Mouse (Mus musculus) neutrophil, adult 65 days (primary cell): ENCODE results near the gene Olfr1480. TPM values are rescaled to one million over a fixed set of nuclear protein-coding genes. Genes with fewer than 3 reads are reported as not detected.

ENCODE experiments used
- total RNA-seq: library from RNA; stranded (reverse); gene quantifications from 2 replicates; pipeline ENCODE4 v1.2.4, GENCODE M21; 2023

Gene Olfr1480
- total RNA-seq = not detected in 2 replicates

GRCm38 (mm10) chr19:13527613-13528012, at the start of gene Olfr1480:
Olfr1480 (plus strand) TSS chr19:13527913.

DNA sequence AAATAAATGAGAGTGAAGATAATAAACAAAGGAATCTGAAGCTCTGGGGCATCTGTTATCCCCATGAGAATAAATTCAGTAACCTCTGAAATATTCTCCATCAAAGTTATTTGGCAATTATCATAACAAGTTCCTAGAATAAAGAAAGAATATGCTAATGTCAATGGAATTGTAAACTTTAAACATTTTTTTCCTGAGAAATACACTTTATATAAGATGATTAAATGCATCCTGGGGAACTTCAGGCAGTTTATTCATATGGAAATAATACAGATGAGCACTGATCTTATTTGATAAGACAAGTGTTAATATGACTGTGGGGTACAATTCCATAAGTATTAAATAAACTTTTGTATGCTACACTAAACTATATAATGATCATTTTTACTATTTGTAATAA, 47.6 kb upstream of the Olfr1480 start, which contains the start of gene Olfr1475:
TSS of gene Olfr1475 (minus strand) at position 101 of the 400 bp plus-strand sequence.

GRCm38 (mm10) chr19:13500246-13500645, 27.5 kb upstream of the Olfr1480 start, which contains the start of gene Olfr1477:
Olfr1477 (plus strand) TSS chr19:13500546.

Other genes starting within 250 kb of the Olfr1480 start
- not detected in 2 replicates for gene Olfr1465, start 212.4 kb upstream of the Olfr1480 start, total RNA-seq
- not detected in 2 replicates for gene Olfr1466, start 189.1 kb upstream of the Olfr1480 start, total RNA-seq
- gene Olfr1467, start 165.7 kb upstream of the Olfr1480 start, total RNA-seq = not detected in 2 replicates
- gene Olfr1469, start 120.1 kb upstream of the Olfr1480 start, total RNA-seq = not detected in 2 replicates
- gene Olfr1471, start 84.5 kb upstream of the Olfr1480 start, total RNA-seq = not detected in 2 replicates
- not detected in 2 replicates for gene Olfr1472, start 71.8 kb upstream of the Olfr1480 start, total RNA-seq
- gene Olfr1474, start 58.3 kb upstream of the Olfr1480 start, total RNA-seq = not detected in 2 replicates
- gene Olfr1475, start 47.7 kb upstream of the Olfr1480 start, total RNA-seq = not detected in 2 replicates
- not detected in 2 replicates for gene Olfr1477, start 27.4 kb upstream of the Olfr1480 start, total RNA-seq
- not detected in 2 replicates for gene Olfr1484, start 55.6 kb downstream of the Olfr1480 start, total RNA-seq
- not detected in 2 replicates for gene Olfr1487, start 89.5 kb downstream of the Olfr1480 start, total RNA-seq
- not detected in 2 replicates for gene Olfr1489, start 103.7 kb downstream of the Olfr1480 start, total RNA-seq
- not detected in 2 replicates for gene Olfr1490, start 123.2 kb downstream of the Olfr1480 start, total RNA-seq
- not detected in 2 replicates for gene Olfr1491, start 169.4 kb downstream of the Olfr1480 start, total RNA-seq
- gene Olfr1493-ps1, start 195.4 kb downstream of the Olfr1480 start, total RNA-seq = not detected in 2 replicates
- gene Olfr1494, start 211.8 kb downstream of the Olfr1480 start, total RNA-seq = not detected in 2 replicates
- not detected in 2 replicates for gene Olfr1495, start 236.7 kb downstream of the Olfr1480 start, total RNA-seq
- gene Olfr1496, start 250.0 kb downstream of the Olfr1480 start, total RNA-seq = not detected in 2 replicates